Mouse (Mus musculus): ENCODE measurements around the gene Arhgap28. TPM values are rescaled to one million over a fixed set of nuclear protein-coding genes. Genes with fewer than 3 reads are reported as not detected.

The Arhgap28 gene
- polyA plus RNA-seq, 1 experiment from 2014 or later = 11.6 TPM

- H3K4me1 ChIP-seq (replicated peaks) = no peaks in the 10 kb centered on the region
- no peak overlapping the region for H3K9ac ChIP-seq
- H3K4me2 ChIP-seq = no peak overlapping the region
- H3K27me3 ChIP-seq = no peaks in the 10 kb centered on the region
- peaks cover 9% of the 10 kb centered on the region; the same call in 1 of the 2 replicates for H3K9me3 ChIP-seq (replicated peaks)
- 88% methylated on average over 3 of the region's 3 CpGs for WGBS
- no peak for ATAC-seq (replicated peaks; ENCODE audit: insufficient number of reproducible peaks, insufficient read depth, low FRiP score, low read depth)
- H3K36me3 ChIP-seq = no peaks in the 10 kb centered on the region
- H3K27ac ChIP-seq = no peak overlapping the region
- H3K4me3 ChIP-seq = no peak overlapping the region
Measured at GRCm38 (mm10) chr17:67827431-67827830, 176.5 kb downstream of the Arhgap28 start.

DNA sequence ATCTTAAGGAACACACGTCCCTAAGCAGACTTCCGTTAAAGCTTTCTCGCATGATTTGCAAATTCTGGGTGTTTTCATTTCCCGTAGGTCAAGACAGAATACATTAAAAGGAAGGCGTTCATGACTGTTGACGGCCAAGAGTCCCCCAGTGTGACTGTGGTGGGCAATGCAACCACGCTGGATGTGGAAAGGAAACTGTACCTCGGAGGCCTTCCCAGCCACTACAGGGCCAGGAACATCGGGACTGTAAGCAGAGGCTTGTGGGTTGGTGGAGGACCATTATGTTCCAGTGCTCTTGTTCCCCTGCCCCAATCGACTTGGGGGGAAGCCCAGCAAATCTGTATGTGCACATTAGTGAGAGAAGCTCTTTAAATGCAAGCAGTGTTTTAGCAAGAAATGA lies 187.0 kb downstream of the Arhgap28 start:
- Histone ChIP-seq H3K9me3 (replicated peaks) (no peaks in the 10 kb centered on the region), H3K4me3 (no peak overlapping the region), H3K4me2 (no peak overlapping the region), H3K27me3 (no peaks in the 10 kb centered on the region), H3K36me3 (no peaks in the 10 kb centered on the region), H3K4me1 (replicated peaks) (no peaks in the 10 kb centered on the region), H3K27ac (no peak overlapping the region), H3K9ac (no peak overlapping the region)
- 84% methylated on average over 10 of the region's 10 CpGs for WGBS
- no peak for ATAC-seq (replicated peaks; ENCODE audit: insufficient number of reproducible peaks, insufficient read depth, low FRiP score, low read depth)

DNA sequence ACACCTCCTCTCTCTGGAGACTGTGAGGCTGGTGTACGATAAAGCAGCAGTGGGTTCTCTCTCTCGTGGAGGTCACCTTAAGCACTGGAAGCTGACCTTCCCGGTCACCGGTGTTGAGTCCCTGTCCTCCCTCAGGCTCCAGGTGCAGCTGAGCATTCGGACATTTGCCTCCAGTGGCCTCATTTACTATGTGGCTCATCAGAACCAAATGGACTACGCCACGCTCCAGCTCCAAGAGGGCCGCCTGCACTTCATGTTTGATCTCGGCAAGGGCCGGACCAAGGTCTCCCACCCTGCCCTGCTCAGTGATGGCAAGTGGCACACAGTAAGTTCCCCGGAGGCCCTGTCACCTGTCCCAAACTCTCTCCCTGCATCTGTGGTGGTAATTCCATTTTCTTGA lies 188.2 kb downstream of the Arhgap28 start:
- Histone ChIP-seq H3K9me3 (replicated peaks) (no peaks in the 10 kb centered on the region), H3K4me2 (no peak overlapping the region), H3K27me3 (no peaks in the 10 kb centered on the region), H3K36me3 (no peaks in the 10 kb centered on the region), H3K4me1 (replicated peaks) (no peaks in the 10 kb centered on the region), H3K27ac (no peak overlapping the region), H3K4me3 (no peak overlapping the region), H3K9ac (no peak overlapping the region)
- 89% methylated on average over 11 of the region's 11 CpGs for WGBS
- no peak for ATAC-seq (replicated peaks; ENCODE audit: insufficient number of reproducible peaks, insufficient read depth, low FRiP score, low read depth)

- no peaks in the 10 kb centered on the region for H3K27me3 ChIP-seq
- H3K9me3 ChIP-seq (replicated peaks) = no peaks in the 10 kb centered on the region
- no peaks in the 10 kb centered on the region for H3K4me1 ChIP-seq (replicated peaks)
- no peak overlapping the region for H3K27ac ChIP-seq
- H3K4me3 ChIP-seq = no peak overlapping the region
- no peaks in the 10 kb centered on the region for H3K36me3 ChIP-seq
- 88% methylated on average over 6 of the region's 6 CpGs for WGBS
- H3K9ac ChIP-seq = no peak overlapping the region
- H3K4me2 ChIP-seq = no peak overlapping the region
- ATAC-seq (replicated peaks; ENCODE audit: insufficient number of reproducible peaks, insufficient read depth, low FRiP score, low read depth) = no peak
Measured at GRCm38 (mm10) chr17:67813666-67814065, 190.3 kb downstream of the Arhgap28 start.

GRCm38 (mm10) chr17:67809171-67809570 lies 194.7 kb downstream of the Arhgap28 start:
- Histone ChIP-seq H3K9ac (no peak overlapping the region), H3K4me2 (no peak overlapping the region), H3K36me3 (no peaks in the 10 kb centered on the region), H3K9me3 (replicated peaks) (no peaks in the 10 kb centered on the region), H3K4me1 (replicated peaks) (no peaks in the 10 kb centered on the region), H3K27me3 (no peaks in the 10 kb centered on the region), H3K4me3 (no peak overlapping the region), H3K27ac (no peak overlapping the region)
- no peak for ATAC-seq (replicated peaks; ENCODE audit: insufficient number of reproducible peaks, insufficient read depth, low FRiP score, low read depth)
- 89% methylated on average over 16 of the region's 16 CpGs for WGBS

Data from heart, embryonic 15.5 days (tissue).